Comparison of ENCODE assay signal across 12 mouse cellular contexts in the genomic region with DNA sequence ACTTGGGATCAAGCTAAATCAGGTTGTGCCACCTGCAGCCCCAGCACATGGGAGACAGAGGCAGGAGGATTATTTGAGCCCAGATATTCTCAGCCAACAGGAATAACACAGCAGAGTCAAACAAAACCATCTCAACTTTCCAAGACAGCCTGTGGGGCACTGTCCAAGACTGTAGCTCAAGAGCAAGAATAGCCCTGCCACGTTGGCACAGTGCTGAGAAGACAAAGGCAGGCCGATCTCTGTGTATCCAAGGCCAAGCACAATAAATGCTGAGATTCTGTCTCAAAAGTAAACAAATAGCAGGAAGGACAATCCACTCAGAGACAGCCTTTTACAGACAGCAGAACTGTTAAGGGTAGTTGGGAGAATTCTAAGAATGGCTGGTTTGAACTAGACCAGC. TPM values are rescaled to one million over a fixed set of nuclear protein-coding genes. Genes with fewer than 3 reads are reported as not detected.
A peak's percentile ranks its signal among the peaks of the same experiment; 100 is the strongest.
DNase-seq lines count a peak whose midpoint lies in the region; ATAC-seq lines count a peak whose summit lies in the region.
"Had no signal": no experiment of that assay in that cellular context is flagged by ENCODE, and none has a peak within 500 bp of the region (broad histone marks: within the 10 kb centered on the region; RNA-seq: fewer than 3 reads in every experiment).

No protein-coding gene starts in this region.

- 0 out of 2 replicates have a peak, but pooled peaks cover 7% of the 10 kb centered on the region for H3K36me3 ChIP-seq in hindbrain, embryonic 10.5 days
- no peaks in the 10 kb centered on the region for H3K36me3 ChIP-seq in hindbrain, embryonic 11.5 days (ENCODE audit: control insufficient read depth, insufficient read depth, low read length)
- no peaks in the 10 kb centered on the region for H3K36me3 ChIP-seq in intestine, embryonic 15.5 days

- H3K4me3 ChIP-seq in hindbrain, embryonic 10.5 days: no peak overlapping the region
- no peak overlapping the region for H3K4me3 ChIP-seq in hindbrain, embryonic 11.5 days (ENCODE audit: low read depth, low read length)
- no peak overlapping the region for H3K4me3 ChIP-seq in intestine, embryonic 15.5 days (replicated peaks)
- H3K4me3 ChIP-seq: embryonic facial prominence, embryonic 13.5 days; myocyte had no signal

- peaks cover 42% of the 10 kb centered on the region for H3K4me1 ChIP-seq in hindbrain, embryonic 10.5 days (replicated peaks)
- no peaks in the 10 kb centered on the region; the same call in 1 of the 2 replicates for H3K4me1 ChIP-seq in hindbrain, embryonic 11.5 days (replicated peaks; ENCODE audit: control insufficient read depth, insufficient read depth, low read length)
- peaks cover 36% of the 10 kb centered on the region for H3K4me1 ChIP-seq in intestine, embryonic 15.5 days (replicated peaks)

- 73% methylated on average over 2 of the region's 2 CpGs for WGBS in hindbrain, embryonic 10.5 days
- 76% methylated on average over 2 of the region's 2 CpGs for WGBS in hindbrain, embryonic 11.5 days
- WGBS in intestine, embryonic 15.5 days: 28% methylated on average over 2 of the region's 2 CpGs

- peak overlapping the region; percentile 36; the same call in 1 of the 2 replicates for H3K27ac ChIP-seq in hindbrain, embryonic 10.5 days
- H3K27ac ChIP-seq in hindbrain, embryonic 11.5 days (ENCODE audit: low read depth, low read length): no peak overlapping the region
- H3K27ac ChIP-seq in intestine, embryonic 15.5 days: peak overlapping the region; percentile 75

- ATAC-seq in hindbrain, embryonic 11.5 days (ENCODE audit: low FRiP score): no peak
- peak; percentile 62 for ATAC-seq in intestine, embryonic 15.5 days

- no peaks in the 10 kb centered on the region for H3K27me3 ChIP-seq in hindbrain, embryonic 10.5 days (ENCODE audit: insufficient read depth, poor library complexity, severe bottlenecking)
- no peaks in the 10 kb centered on the region for H3K27me3 ChIP-seq in hindbrain, embryonic 11.5 days (ENCODE audit: control insufficient read depth, insufficient read depth, low read length)
- H3K27me3 ChIP-seq in intestine, embryonic 15.5 days (replicated peaks): no peaks in the 10 kb centered on the region
- H3K27me3 ChIP-seq: embryonic facial prominence, embryonic 13.5 days had no signal

- no peak for DNase-seq in hindbrain, embryonic 10.5 days (ENCODE audit: low spot score)
- no peak for DNase-seq in hindbrain, embryonic 11.5 days (ENCODE audit: low spot score)
- DNase-seq in ovary, adult 18-20 months (ENCODE audit: low spot score): peak; percentile 42
- no peak for DNase-seq in ovary, postnatal 36 days (ENCODE audit: low spot score)
- DNase-seq in frontal cortex, adult 2 months (ENCODE audit: extremely low spot score in 1 of 2, low spot score in 1 of 2): no peak
- no peak for DNase-seq in spleen, adult 18-20 months
- DNase-seq: cerebellum, adult 11 months; gastrocnemius, postnatal 36 days; right cerebral cortex, postnatal 14 days had no signal

- no peaks in the 10 kb centered on the region for H3K9me3 ChIP-seq in hindbrain, embryonic 10.5 days
- no peaks in the 10 kb centered on the region for H3K9me3 ChIP-seq in hindbrain, embryonic 11.5 days (ENCODE audit: control insufficient read depth, low read length)
- no peaks in the 10 kb centered on the region for H3K9me3 ChIP-seq in intestine, embryonic 15.5 days
- H3K9me3 ChIP-seq: embryonic facial prominence, embryonic 13.5 days had no signal

- no peak overlapping the region for H3K4me2 ChIP-seq in hindbrain, embryonic 11.5 days (replicated peaks; ENCODE audit: low read depth, low read length)
- no peak overlapping the region for H3K4me2 ChIP-seq in intestine, embryonic 15.5 days (replicated peaks)
- H3K4me2 ChIP-seq: embryonic facial prominence, embryonic 13.5 days had no signal

- H3K9ac ChIP-seq in hindbrain, embryonic 11.5 days (ENCODE audit: low read depth, low read length): no peak overlapping the region
- H3K9ac ChIP-seq in intestine, embryonic 15.5 days: no peak overlapping the region
- H3K9ac ChIP-seq: embryonic facial prominence, embryonic 13.5 days had no signal

RNA-seq across cellular contexts. Expression of gene Naif1, which starts 10.1 kb away (rescaled TPM):
- 6.0 and 6.4 TPM in 2 replicates for polyA plus RNA-seq in hindbrain, embryonic 10.5 days (2016; fragmentation: Nextera tagmentation; extraction: Ambion mirVana)
- 5.2 and 6.0 TPM in 2 replicates for polyA plus RNA-seq in hindbrain, embryonic 11.5 days (2014; fragmentation: Nextera tagmentation; extraction: Ambion mirVana)
- polyA plus RNA-seq in intestine, embryonic 15.5 days (2015; fragmentation: Nextera tagmentation; extraction: Ambion mirVana): 4.7 and 5.0 TPM in 2 replicates
- polyA plus RNA-seq in frontal cortex, adult 2 months (2012; rRNA removed): 3.1 and 3.2 TPM in 2 replicates

RNA-seq across cellular contexts. Expression of gene Slc25a25, which starts 11.1 kb away (rescaled TPM):
- 28.8 and 34.4 TPM in 2 replicates for polyA plus RNA-seq in hindbrain, embryonic 10.5 days (2016; fragmentation: Nextera tagmentation; extraction: Ambion mirVana)
- 19.5 and 28.4 TPM in 2 replicates for polyA plus RNA-seq in hindbrain, embryonic 11.5 days (2014; fragmentation: Nextera tagmentation; extraction: Ambion mirVana)
- polyA plus RNA-seq in intestine, embryonic 15.5 days (2015; fragmentation: Nextera tagmentation; extraction: Ambion mirVana): 20.0 and 20.1 TPM in 2 replicates
- polyA plus RNA-seq in frontal cortex, adult 2 months (2012; rRNA removed): 44.3 and 49.9 TPM in 2 replicates

RNA-seq across cellular contexts. Expression of gene Ptges2, which starts 44.5 kb away (rescaled TPM):
- polyA plus RNA-seq in hindbrain, embryonic 10.5 days (2016; fragmentation: Nextera tagmentation; extraction: Ambion mirVana): 26.3 and 32.3 TPM in 2 replicates
- 30.2 and 30.8 TPM in 2 replicates for polyA plus RNA-seq in hindbrain, embryonic 11.5 days (2014; fragmentation: Nextera tagmentation; extraction: Ambion mirVana)
- polyA plus RNA-seq in intestine, embryonic 15.5 days (2015; fragmentation: Nextera tagmentation; extraction: Ambion mirVana): 43.5 and 48.2 TPM in 2 replicates
- 53.2 and 59.4 TPM in 2 replicates for polyA plus RNA-seq in frontal cortex, adult 2 months (2012; rRNA removed)

RNA-seq across cellular contexts. Expression of gene Lcn2, which starts 52.1 kb away (rescaled TPM):
- polyA plus RNA-seq in hindbrain, embryonic 10.5 days (2016; fragmentation: Nextera tagmentation; extraction: Ambion mirVana): not detected in 2 replicates
- polyA plus RNA-seq in hindbrain, embryonic 11.5 days (2014; fragmentation: Nextera tagmentation; extraction: Ambion mirVana): 0.19 TPM in 1 of 2 replicates, not detected in the other
- 1.8 and 4.7 TPM in 2 replicates for polyA plus RNA-seq in intestine, embryonic 15.5 days (2015; fragmentation: Nextera tagmentation; extraction: Ambion mirVana)
- polyA plus RNA-seq in frontal cortex, adult 2 months (2012; rRNA removed): 0.18 and 0.80 TPM in 2 replicates

RNA-seq across cellular contexts. Expression of gene 1110008P14Rik, which starts 58.4 kb away (rescaled TPM):
- polyA plus RNA-seq in hindbrain, embryonic 10.5 days (2016; fragmentation: Nextera tagmentation; extraction: Ambion mirVana): 41.4 and 66.7 TPM in 2 replicates
- polyA plus RNA-seq in hindbrain, embryonic 11.5 days (2014; fragmentation: Nextera tagmentation; extraction: Ambion mirVana): 62.1 and 62.7 TPM in 2 replicates
- polyA plus RNA-seq in intestine, embryonic 15.5 days (2015; fragmentation: Nextera tagmentation; extraction: Ambion mirVana): 38.6 and 42.5 TPM in 2 replicates
- polyA plus RNA-seq in frontal cortex, adult 2 months (2012; rRNA removed): 396 and 571 TPM in 2 replicates
